Mouse (Mus musculus): Measurements from ENCODE around the gene Coq4. TPM values are rescaled to one million over a fixed set of nuclear protein-coding genes. Genes with fewer than 3 reads are reported as not detected.
A peak's percentile ranks its signal among the peaks of the same experiment; 100 is the strongest.

Gene Coq4
- 31.8 and 36.7 TPM in 2 replicates for polyA plus RNA-seq (2016; fragmentation: Nextera tagmentation; extraction: Ambion mirVana)

GRCm38 (mm10) chr2:29787104-29787917 lies at the start of gene Coq4:
Gene Coq4 (plus strand): TSS chr2:29787493.
- ATAC-seq (ENCODE audit: insufficient number of reproducible peaks, insufficient read depth, low FRiP score, low TSS enrichment): no peak
- H3K9me3 ChIP-seq: no peaks in the 10 kb centered on the region
- H3K4me2 ChIP-seq (replicated peaks): peak within 1 kb of the TSS; percentile 80
- H3K4me1 ChIP-seq: peaks cover 16% of the 10 kb centered on the region
- H3K27me3 ChIP-seq: no peaks in the 10 kb centered on the region
- H3K9ac ChIP-seq: peak within 1 kb of the TSS; percentile 75
- H3K4me3 ChIP-seq: peak within 1 kb of the TSS; percentile 89
- H3K27ac ChIP-seq: peak within 1 kb of the TSS; percentile 46; the same call in 1 of the 2 replicates
- H3K36me3 ChIP-seq: peaks cover 64% of the 10 kb centered on the region
- 1% methylated on average over 31 of the region's 31 CpGs for WGBS

DNA sequence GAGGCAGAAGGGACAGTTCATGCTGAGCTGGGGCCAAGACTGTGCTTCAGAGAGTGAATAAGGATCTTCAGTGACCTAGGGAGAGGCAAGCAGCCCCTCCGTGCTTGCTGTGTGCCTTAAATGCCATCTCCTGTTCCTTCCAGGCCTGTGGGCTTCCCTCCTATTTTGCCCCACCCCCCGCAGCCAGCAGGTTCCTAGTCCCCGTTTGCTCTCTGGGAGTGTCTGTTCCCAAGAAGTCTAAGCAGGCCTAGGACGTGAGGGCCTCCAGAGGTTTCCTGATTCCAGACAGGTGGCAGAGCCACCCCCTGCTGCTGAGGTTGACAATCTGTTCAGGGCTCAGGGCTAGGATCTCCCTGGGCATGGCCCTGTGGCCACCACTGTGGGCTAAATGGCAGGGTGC lies 48.5 kb upstream of the Coq4 start:
- Histone ChIP-seq H3K27me3 (no peaks in the 10 kb centered on the region), H3K27ac (no peak overlapping the region)
- WGBS: 62% methylated on average over 4 of the region's 4 CpGs

DNA sequence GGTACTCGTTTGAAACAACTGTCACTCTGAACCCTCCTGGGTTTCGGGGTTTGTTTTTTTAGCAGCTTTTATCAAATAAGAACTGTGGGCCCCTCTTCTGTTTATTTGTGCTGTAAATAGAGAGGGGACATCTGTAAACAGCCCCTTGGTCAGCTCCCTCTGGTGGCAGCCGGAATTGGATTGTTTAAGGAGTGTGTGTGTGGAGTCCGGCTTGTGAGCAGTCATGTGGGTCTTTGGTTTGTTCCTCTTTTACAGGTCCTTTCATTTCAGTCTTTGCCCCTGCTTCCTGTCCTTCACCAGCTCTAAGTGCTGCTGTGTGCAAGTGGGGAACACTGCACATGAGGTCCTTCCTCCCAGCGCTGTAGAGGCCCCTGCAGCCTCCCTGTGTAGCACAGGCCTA lies 47.9 kb upstream of the Coq4 start:
- H3K9me3 ChIP-seq: no peaks in the 10 kb centered on the region
- H3K4me3 ChIP-seq: no peak overlapping the region
- H3K27me3 ChIP-seq: no peaks in the 10 kb centered on the region
- no peaks in the 10 kb centered on the region for H3K4me1 ChIP-seq
- H3K36me3 ChIP-seq: peaks cover 57% of the 10 kb centered on the region
- H3K27ac ChIP-seq: no peak overlapping the region
- ATAC-seq (ENCODE audit: insufficient number of reproducible peaks, insufficient read depth, low FRiP score, low TSS enrichment): no peak
- H3K4me2 ChIP-seq (replicated peaks): no peak overlapping the region
- no peak overlapping the region for H3K9ac ChIP-seq
- WGBS: 80% methylated on average over 5 of the region's 5 CpGs

More for the DNA sequence above, 48.5 kb upstream of the Coq4 start:
- Histone ChIP-seq H3K9ac (no peak overlapping the region), H3K9me3 (no peaks in the 10 kb centered on the region), H3K4me1 (no peaks in the 10 kb centered on the region), H3K4me2 (replicated peaks) (no peak overlapping the region), H3K36me3 (peaks cover 63% of the 10 kb centered on the region), H3K4me3 (no peak overlapping the region)
- no peak for ATAC-seq (ENCODE audit: insufficient number of reproducible peaks, insufficient read depth, low FRiP score, low TSS enrichment)

DNA sequence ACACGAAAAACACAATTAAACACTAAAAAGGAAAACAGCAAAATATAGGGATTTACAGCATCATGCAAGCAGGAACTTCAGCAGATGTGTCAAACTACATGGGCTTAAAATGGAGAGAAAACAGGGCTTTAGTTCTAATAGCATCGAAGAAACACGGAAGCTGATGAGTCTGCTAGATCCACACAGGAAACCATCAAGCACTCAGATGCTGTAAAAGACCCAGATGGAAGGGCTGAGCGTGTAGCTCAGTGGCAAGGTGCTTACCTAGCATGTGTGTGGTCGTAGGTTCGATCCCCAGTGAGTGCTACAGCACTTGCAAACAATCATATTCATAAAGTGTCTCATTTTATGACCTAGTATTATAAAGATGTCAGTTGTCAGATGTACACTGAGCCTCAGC lies 46.1 kb upstream of the Coq4 start:
- Histone ChIP-seq H3K27me3 (peaks cover 13% of the 10 kb centered on the region), H3K36me3 (peaks cover 40% of the 10 kb centered on the region), H3K9ac (no peak overlapping the region), H3K9me3 (no peaks in the 10 kb centered on the region), H3K4me2 (replicated peaks) (no peak overlapping the region), H3K4me3 (no peak overlapping the region), H3K27ac (no peak overlapping the region), H3K4me1 (no peaks in the 10 kb centered on the region)
- WGBS: 91% methylated on average over 6 of the region's 6 CpGs
- ATAC-seq (ENCODE audit: insufficient number of reproducible peaks, insufficient read depth, low FRiP score, low TSS enrichment): no peak

DNA sequence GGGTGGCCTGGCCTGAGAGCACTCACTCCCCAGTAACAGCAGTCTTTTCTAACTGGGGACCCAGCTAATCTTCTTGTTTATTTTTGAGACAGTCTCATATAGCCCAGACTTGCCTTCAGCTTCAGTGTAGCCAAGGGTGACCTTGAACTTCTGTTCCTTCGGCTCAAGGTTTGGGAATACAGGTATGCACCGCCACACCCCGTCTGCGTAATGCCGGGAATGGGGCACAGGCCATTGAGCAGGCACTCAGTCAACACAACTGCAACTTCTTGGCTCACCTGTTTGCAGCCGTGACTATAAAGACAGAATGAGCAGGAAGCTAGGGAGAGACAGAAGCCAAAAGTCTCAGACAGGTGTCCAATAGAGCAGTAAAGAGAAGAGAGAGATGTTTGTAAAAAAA lies 43.0 kb upstream of the Coq4 start:
- H3K4me1 ChIP-seq: peaks cover 6% of the 10 kb centered on the region; the same call in 1 of the 2 replicates
- H3K27me3 ChIP-seq: peaks cover 43% of the 10 kb centered on the region
- H3K27ac ChIP-seq: no peak overlapping the region
- H3K9me3 ChIP-seq: peaks cover 4% of the 10 kb centered on the region; the same call in 1 of the 2 replicates
- ATAC-seq (ENCODE audit: insufficient number of reproducible peaks, insufficient read depth, low FRiP score, low TSS enrichment): no peak
- no peak overlapping the region for H3K4me2 ChIP-seq (replicated peaks)
- H3K9ac ChIP-seq: no peak overlapping the region
- no peak overlapping the region for H3K4me3 ChIP-seq
- H3K36me3 ChIP-seq: 0 out of 2 replicates have a peak, but pooled peaks cover 11% of the 10 kb centered on the region
- 89% methylated on average over 6 of the region's 6 CpGs for WGBS

GRCm38 (mm10) chr2:29747188-29747782 lies 40.0 kb upstream of the Coq4 start:
- H3K36me3 ChIP-seq: no peaks in the 10 kb centered on the region

DNA sequence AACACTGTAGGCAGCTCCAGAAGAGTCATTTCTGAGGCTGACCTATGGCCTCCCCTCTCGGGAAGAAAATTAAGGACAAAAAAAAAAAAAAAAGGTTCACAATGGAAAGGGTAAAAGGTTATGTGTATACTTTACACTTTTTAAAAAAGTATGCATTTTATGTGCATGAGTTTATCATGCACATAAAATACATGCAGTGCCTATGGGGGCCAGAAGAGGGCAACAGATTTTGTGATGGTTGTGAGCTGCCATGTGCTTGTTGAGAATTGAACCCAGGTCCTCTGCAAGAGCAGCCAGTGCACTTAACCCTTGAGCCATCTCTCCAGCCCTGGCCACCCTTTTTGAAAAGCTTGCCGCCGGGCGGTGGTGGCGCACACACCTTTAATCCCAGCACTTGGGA lies 39.4 kb upstream of the Coq4 start:
- no peak overlapping the region for H3K9ac ChIP-seq
- no peak overlapping the region for H3K4me3 ChIP-seq
- peaks cover 19% of the 10 kb centered on the region for H3K4me1 ChIP-seq
- no peak overlapping the region for H3K4me2 ChIP-seq (replicated peaks)
- no peak for ATAC-seq (ENCODE audit: insufficient number of reproducible peaks, insufficient read depth, low FRiP score, low TSS enrichment)
- H3K36me3 ChIP-seq: no peaks in the 10 kb centered on the region
- 48% methylated on average over 5 of the region's 5 CpGs for WGBS
- no peak overlapping the region for H3K27ac ChIP-seq
- H3K27me3 ChIP-seq: peaks cover 76% of the 10 kb centered on the region
- H3K9me3 ChIP-seq: peaks cover 4% of the 10 kb centered on the region; the same call in 1 of the 2 replicates

More at GRCm38 (mm10) chr2:29747188-29747782, 40.0 kb upstream of the Coq4 start:
- peak overlapping the region; percentile 67 for H3K4me2 ChIP-seq (replicated peaks)
- H3K27me3 ChIP-seq: peaks cover 70% of the 10 kb centered on the region
- H3K4me1 ChIP-seq: peaks cover 19% of the 10 kb centered on the region
- H3K9ac ChIP-seq: peak overlapping the region; percentile 36; the same call in 1 of the 2 replicates
- H3K4me3 ChIP-seq: peak overlapping the region; percentile 35
- no peak for ATAC-seq (ENCODE audit: insufficient number of reproducible peaks, insufficient read depth, low FRiP score, low TSS enrichment)
- WGBS: 5% methylated on average over 50 of the region's 50 CpGs
- no peak overlapping the region for H3K27ac ChIP-seq
- H3K9me3 ChIP-seq: peaks cover 4% of the 10 kb centered on the region; the same call in 1 of the 2 replicates

DNA sequence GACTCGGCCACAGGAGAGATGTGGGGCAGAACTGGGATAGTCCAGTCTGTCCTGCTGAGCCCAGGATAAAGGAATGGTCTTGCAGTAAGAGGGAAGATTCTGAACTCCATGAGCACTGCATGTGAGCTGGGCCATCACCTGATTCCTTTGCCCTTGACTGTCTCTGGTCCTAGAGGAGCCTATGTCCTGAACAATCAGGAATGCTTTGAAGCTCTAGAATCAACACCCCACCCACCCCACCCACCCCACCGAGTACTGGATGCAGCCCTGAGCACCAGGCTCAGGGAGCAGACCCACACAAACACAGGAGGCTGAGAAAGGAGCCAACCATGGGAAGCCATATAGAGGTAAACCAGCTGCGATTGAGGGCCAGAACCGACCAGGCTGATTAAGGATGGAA lies 38.8 kb upstream of the Coq4 start:
- WGBS: 84% methylated on average over 4 of the region's 4 CpGs
- Histone ChIP-seq H3K4me2 (replicated peaks) (no peak overlapping the region), H3K4me1 (peaks cover 19% of the 10 kb centered on the region), H3K9ac (no peak overlapping the region), H3K4me3 (no peak overlapping the region), H3K27ac (no peak overlapping the region), H3K36me3 (no peaks in the 10 kb centered on the region), H3K27me3 (peaks cover 81% of the 10 kb centered on the region), H3K9me3 (peaks cover 4% of the 10 kb centered on the region; the same call in 1 of the 2 replicates)
- ATAC-seq (ENCODE audit: insufficient number of reproducible peaks, insufficient read depth, low FRiP score, low TSS enrichment): no peak

- Histone ChIP-seq H3K27me3 (peaks cover 65% of the 10 kb centered on the region), H3K36me3 (no peaks in the 10 kb centered on the region), H3K9me3 (peaks cover 4% of the 10 kb centered on the region; the same call in 1 of the 2 replicates), H3K4me1 (peaks cover 19% of the 10 kb centered on the region), H3K4me3 (peak within 1 kb of the TSS; percentile 13; the same call in 1 of the 2 replicates), H3K27ac (no peak within 1 kb of the TSS), H3K9ac (0 out of 2 replicates have a peak within 1 kb of the TSS, but pooled peaks have one; percentile 12), H3K4me2 (replicated peaks) (peak within 1 kb of the TSS; percentile 30)
- ATAC-seq (ENCODE audit: insufficient number of reproducible peaks, insufficient read depth, low FRiP score, low TSS enrichment): no peak
- WGBS: 4% methylated on average over 28 of the region's 28 CpGs
Measured at GRCm38 (mm10) chr2:29751497-29751896, 35.8 kb upstream of the Coq4 start, which contains the start of gene Gm13420. Gene Gm13420 (minus strand): TSS chr2:29751685.

DNA sequence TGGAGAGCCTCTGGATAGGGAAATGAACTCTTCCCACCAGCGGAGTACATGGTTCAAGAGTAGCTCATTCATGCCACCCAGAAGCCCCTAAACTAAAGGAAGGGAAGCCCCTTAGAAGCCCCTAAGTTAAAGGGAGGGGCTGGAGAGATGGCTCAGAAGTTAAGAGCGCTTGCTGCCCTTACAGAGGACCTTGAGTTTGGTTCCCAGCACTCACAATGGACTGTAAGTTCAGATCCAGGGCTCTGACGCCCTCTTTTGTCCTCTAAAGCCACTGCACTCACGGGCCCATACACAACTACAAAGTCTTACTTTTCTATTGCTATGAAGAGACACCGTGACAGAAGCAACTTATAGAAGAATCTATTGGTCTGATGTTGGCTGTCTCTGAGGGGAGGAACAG lies 34.9 kb upstream of the Coq4 start:
- ATAC-seq (ENCODE audit: insufficient number of reproducible peaks, insufficient read depth, low FRiP score, low TSS enrichment): no peak
- no peak overlapping the region for H3K4me2 ChIP-seq (replicated peaks)
- 83% methylated on average over 5 of the region's 5 CpGs for WGBS
- peaks cover 56% of the 10 kb centered on the region for H3K27me3 ChIP-seq
- H3K9me3 ChIP-seq: peaks cover 4% of the 10 kb centered on the region; the same call in 1 of the 2 replicates
- no peak overlapping the region for H3K9ac ChIP-seq
- peaks cover 13% of the 10 kb centered on the region for H3K4me1 ChIP-seq
- H3K27ac ChIP-seq: no peak overlapping the region
- H3K36me3 ChIP-seq: no peaks in the 10 kb centered on the region
- H3K4me3 ChIP-seq: no peak overlapping the region

DNA sequence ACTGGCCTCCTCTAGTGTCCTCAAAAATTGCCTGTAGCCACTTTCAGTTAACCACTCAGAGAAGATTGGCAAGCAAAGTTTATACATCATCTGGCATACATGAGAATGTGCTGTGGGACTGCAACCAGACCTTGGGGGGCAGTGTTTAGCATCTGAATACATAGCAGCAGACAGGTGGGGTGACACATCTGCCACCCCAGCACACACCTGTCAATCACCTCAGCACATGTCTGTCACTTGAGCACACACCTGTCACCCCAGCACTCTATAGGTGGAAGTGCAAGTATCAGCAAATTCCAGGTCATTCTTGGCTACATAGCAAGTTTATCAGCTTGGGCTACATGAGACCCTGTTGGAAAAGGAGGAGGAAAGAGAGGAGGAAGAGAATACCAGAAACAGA lies 31.6 kb upstream of the Coq4 start:
- Histone ChIP-seq H3K9ac (no peak overlapping the region), H3K4me2 (replicated peaks) (no peak overlapping the region), H3K27ac (no peak overlapping the region), H3K9me3 (no peaks in the 10 kb centered on the region), H3K27me3 (peaks cover 27% of the 10 kb centered on the region), H3K4me3 (no peak overlapping the region), H3K4me1 (peaks cover 12% of the 10 kb centered on the region), H3K36me3 (no peaks in the 10 kb centered on the region)
- no peak for ATAC-seq (ENCODE audit: insufficient number of reproducible peaks, insufficient read depth, low FRiP score, low TSS enrichment)

GRCm38 (mm10) chr2:29764831-29765230 lies 22.5 kb upstream of the Coq4 start:
- no peak overlapping the region for H3K4me2 ChIP-seq (replicated peaks)
- 9% methylated on average over 1 of the region's 1 CpGs for WGBS
- H3K9ac ChIP-seq: no peak overlapping the region
- H3K4me3 ChIP-seq: no peak overlapping the region
- no peaks in the 10 kb centered on the region for H3K9me3 ChIP-seq
- no peaks in the 10 kb centered on the region for H3K4me1 ChIP-seq
- H3K36me3 ChIP-seq: no peaks in the 10 kb centered on the region
- no peak overlapping the region for H3K27ac ChIP-seq
- 0 out of 2 replicates have a peak, but pooled peaks cover 2% of the 10 kb centered on the region for H3K27me3 ChIP-seq
- ATAC-seq (ENCODE audit: insufficient number of reproducible peaks, insufficient read depth, low FRiP score, low TSS enrichment): no peak

All from embryonic facial prominence, embryonic 12.5 days (tissue).